Mouse (Mus musculus) neural tube, embryonic 14.5 days (tissue): ENCODE measurements around the gene Pramef12. TPM values are rescaled to one million over a fixed set of nuclear protein-coding genes. Genes with fewer than 3 reads are reported as not detected.

Experiments
- polyA plus RNA-seq: library from polyadenylated mRNA; unstranded; fragments of >200 nt; fragmentation: Nextera tagmentation; extraction: Ambion mirVana; gene quantifications from 2 replicates; pipeline ENCODE4 v1.2.1, GENCODE M21; 2014

Pramef12 gene
- polyA plus RNA-seq, 1 experiment from 2014 or later, result not detected

Other genes with a start within 250 kb of the Pramef12 start
- not detected in 2 replicates for gene Oog3, start 245.8 kb downstream of the Pramef12 start, polyA plus RNA-seq
- not detected in 2 replicates for gene Oog2, start 217.7 kb downstream of the Pramef12 start, polyA plus RNA-seq
- not detected in 2 replicates for gene C87977, start 195.1 kb downstream of the Pramef12 start, polyA plus RNA-seq
- gene Pramel5, start 128.0 kb downstream of the Pramef12 start, polyA plus RNA-seq, result not detected in 2 replicates
- not detected in 2 replicates for gene Gm13128, start 78.2 kb downstream of the Pramef12 start, polyA plus RNA-seq
- gene Gm13119, start 50.5 kb downstream of the Pramef12 start, polyA plus RNA-seq, result not detected in 2 replicates
- not detected in 2 replicates for gene Pramef20, start 30.5 kb downstream of the Pramef12 start, polyA plus RNA-seq
- not detected in 2 replicates for gene 1700012P22Rik, start 30.3 kb upstream of the Pramef12 start, polyA plus RNA-seq
- gene Gm9944, start 44.9 kb upstream of the Pramef12 start, polyA plus RNA-seq, result not detected in 2 replicates
- gene Aadacl3, start 55.3 kb upstream of the Pramef12 start, polyA plus RNA-seq, result not detected in 2 replicates
- not detected in 2 replicates for gene 9430007A20Rik, start 111.4 kb upstream of the Pramef12 start, polyA plus RNA-seq
- gene Gm13124, start 156.7 kb upstream of the Pramef12 start, polyA plus RNA-seq, result not detected in 2 replicates
- not detected in 2 replicates for gene Aadacl4, start 205.2 kb upstream of the Pramef12 start, polyA plus RNA-seq